In genomic region chr1:135248434-135248850, GRCm38 (mm10) we compare ENCODE assay signal across 8 mouse cellular contexts. TPM values are rescaled to one million over a fixed set of nuclear protein-coding genes. Genes with fewer than 3 reads are reported as not detected.
A peak's percentile ranks its signal among the peaks of the same experiment; 100 is the strongest.
DNase-seq lines count a peak whose midpoint lies in the region; ATAC-seq lines count a peak whose summit lies in the region.

No protein-coding gene starts in this region.

- intact Hi-C loops in gastrocnemius, postnatal 14 days (cut with DNase I; ENCODE audit: low total_unique reads) = no loop called here

- H3K27ac ChIP-seq in hindbrain, embryonic 10.5 days = no peak overlapping the region
- H3K27ac ChIP-seq in liver, embryonic 15.5 days (replicated peaks) = no peak overlapping the region

- H3K4me2 ChIP-seq in liver, embryonic 15.5 days = peak overlapping the region; percentile 29; the same call in 1 of the 2 replicates

- H3K36me3 ChIP-seq in hindbrain, embryonic 10.5 days = no peaks in the 10 kb centered on the region
- H3K36me3 ChIP-seq in liver, embryonic 15.5 days (replicated peaks) = no peaks in the 10 kb centered on the region

- peak; percentile 83 for DNase-seq in WW6 (ENCODE audit: low read depth, low spot score)
- DNase-seq in cerebellum, postnatal 10 days = peak; percentile 72 to 73
- peak; percentile 15 for DNase-seq in hindbrain, embryonic 10.5 days (ENCODE audit: low spot score)
- peak; percentile 31 to 66 for DNase-seq in layer of hippocampus, adult 18-20 months (ENCODE audit: low spot score in 2 of 2)
- DNase-seq in ovary, postnatal 36 days (ENCODE audit: low spot score) = peak; percentile 50
- DNase-seq in thymus, postnatal 14 days = no peak
- no peak for DNase-seq in gastrocnemius, postnatal 14 days

- no peak for ATAC-seq in liver, embryonic 15.5 days (ENCODE audit: insufficient read depth)

- H3K4me3 ChIP-seq in hindbrain, embryonic 10.5 days = peak overlapping the region; percentile 37
- H3K4me3 ChIP-seq in liver, embryonic 15.5 days (replicated peaks) = no peak overlapping the region

- H3K9ac ChIP-seq in liver, embryonic 15.5 days = no peak overlapping the region

- H3K27me3 ChIP-seq in hindbrain, embryonic 10.5 days (ENCODE audit: insufficient read depth, poor library complexity, severe bottlenecking) = peaks cover 22% of the 10 kb centered on the region
- peaks cover 12% of the 10 kb centered on the region for H3K27me3 ChIP-seq in liver, embryonic 15.5 days

- H3K9me3 ChIP-seq in hindbrain, embryonic 10.5 days = no peaks in the 10 kb centered on the region
- no peaks in the 10 kb centered on the region for H3K9me3 ChIP-seq in liver, embryonic 15.5 days (replicated peaks)

- peaks cover 9% of the 10 kb centered on the region for H3K4me1 ChIP-seq in hindbrain, embryonic 10.5 days (replicated peaks)
- H3K4me1 ChIP-seq in liver, embryonic 15.5 days (replicated peaks) = peaks cover 62% of the 10 kb centered on the region

- 8% methylated on average over 15 of the region's 15 CpGs for WGBS in hindbrain, embryonic 10.5 days
- WGBS in liver, embryonic 15.5 days (ENCODE audit: insufficient replicate concordance) = 21% methylated on average over 15 of the region's 15 CpGs

RNA-seq across cellular contexts. Expression of gene Elf3, which starts 9.9 kb away (rescaled TPM):
- 1.9 and 2.5 TPM in 2 replicates for polyA plus RNA-seq in hindbrain, embryonic 10.5 days (2016; fragmentation: Nextera tagmentation; extraction: Ambion mirVana)
- not detected for total RNA-seq in layer of hippocampus, adult 18-20 months (2021)
- polyA plus RNA-seq in liver, embryonic 15.5 days (2015; fragmentation: Nextera tagmentation; extraction: Ambion mirVana) = 1.0 and 1.4 TPM in 2 replicates
- total RNA-seq in gastrocnemius, postnatal 14 days (2021) = under 1 TPM in 1 of 2 experiments, not detected in 1; 0.27 TPM

RNA-seq across cellular contexts. Expression of gene Rnpep, which starts 35.4 kb away (rescaled TPM):
- polyA plus RNA-seq in hindbrain, embryonic 10.5 days (2016; fragmentation: Nextera tagmentation; extraction: Ambion mirVana) = 94.6 and 108 TPM in 2 replicates
- total RNA-seq in layer of hippocampus, adult 18-20 months (2021) = 10 to 100 TPM; 45.3 to 55.3 TPM
- polyA plus RNA-seq in liver, embryonic 15.5 days (2015; fragmentation: Nextera tagmentation; extraction: Ambion mirVana) = 25.9 and 26.6 TPM in 2 replicates
- total RNA-seq in gastrocnemius, postnatal 14 days (2021) = 10 to 100 TPM; 10.4 TPM

Comparison
In these comparisons a context has a peak if more than half of its experiments do, and no peak if none do; other contexts are left out.
1. DNase-seq: peak in WW6 (single experiment), cerebellum, postnatal 10 days (2 of 2), hindbrain, embryonic 10.5 days (single experiment), layer of hippocampus, adult 18-20 months (2 of 2) and ovary, postnatal 36 days (single experiment); none in thymus, postnatal 14 days (single experiment) and gastrocnemius, postnatal 14 days (single experiment).
2. RNA of gene Rnpep, which starts 35.4 kb away (total RNA-seq): 45.3 to 55.3 TPM in layer of hippocampus, adult 18-20 months; 10.4 TPM in gastrocnemius, postnatal 14 days; every median in the first group is over 4 times any median in the second.